9 mouse cellular contexts compared by ENCODE assay signal in genomic region chr2:71594466-71594865, GRCm38 (mm10). TPM values are rescaled to one million over a fixed set of nuclear protein-coding genes. Genes with fewer than 3 reads are reported as not detected.
DNase-seq lines count a peak whose midpoint lies in the region; ATAC-seq and TF ChIP-seq lines count a peak whose summit lies in the region.
"Had no signal": no experiment of that assay in that cellular context is flagged by ENCODE, and none has a peak within 500 bp of the region (broad histone marks: within the 10 kb centered on the region; RNA-seq: fewer than 3 reads in every experiment).

No protein-coding gene starts in this region.

- H3K4me2 ChIP-seq in stomach, postnatal 0 days (replicated peaks; ENCODE audit: low read depth), result no peak overlapping the region
- H3K4me2 ChIP-seq: heart, embryonic 15.5 days had no signal

- no peak overlapping the region for H3K27ac ChIP-seq in stomach, postnatal 0 days (replicated peaks)
- no peak overlapping the region for H3K27ac ChIP-seq in hindbrain, embryonic 10.5 days
- H3K27ac ChIP-seq: heart, embryonic 15.5 days had no signal

- 60% methylated on average over 7 of the region's 7 CpGs for WGBS in stomach, postnatal 0 days
- WGBS in hindbrain, embryonic 10.5 days, result 75% methylated on average over 7 of the region's 7 CpGs

- H3K9me3 ChIP-seq in stomach, postnatal 0 days (ENCODE audit: control insufficient read depth, low read length), result no peaks in the 10 kb centered on the region
- no peaks in the 10 kb centered on the region for H3K9me3 ChIP-seq in hindbrain, embryonic 10.5 days
- H3K9me3 ChIP-seq: heart, embryonic 15.5 days had no signal

- H3K4me3 ChIP-seq in stomach, postnatal 0 days (ENCODE audit: low read depth, low read length), result no peak overlapping the region
- no peak overlapping the region for H3K4me3 ChIP-seq in hindbrain, embryonic 10.5 days
- H3K4me3 ChIP-seq: heart, embryonic 15.5 days had no signal

- H3K36me3 ChIP-seq in stomach, postnatal 0 days (ENCODE audit: control insufficient read depth, insufficient read depth, low read length), result no peaks in the 10 kb centered on the region
- H3K36me3 ChIP-seq in hindbrain, embryonic 10.5 days, result no peaks in the 10 kb centered on the region
- H3K36me3 ChIP-seq: heart, embryonic 15.5 days had no signal

- H3K9ac ChIP-seq in stomach, postnatal 0 days (ENCODE audit: low read length), result no peak overlapping the region
- H3K9ac ChIP-seq: heart, embryonic 15.5 days had no signal

- no peaks in the 10 kb centered on the region for H3K27me3 ChIP-seq in stomach, postnatal 0 days (ENCODE audit: control insufficient read depth, insufficient read depth, low read length)
- peaks cover 14% of the 10 kb centered on the region for H3K27me3 ChIP-seq in hindbrain, embryonic 10.5 days (ENCODE audit: insufficient read depth, poor library complexity, severe bottlenecking)

- ATAC-seq in granulocyte monocyte progenitor cell, adult 5-6 weeks (replicated peaks; ENCODE audit: poor library complexity, severe bottlenecking), result peak; percentile 82
- peak; percentile 27; the same call in 1 of the 2 replicates for ATAC-seq in stomach, postnatal 0 days (ENCODE audit: low FRiP score, low TSS enrichment)
- ATAC-seq: midbrain, embryonic 16.5 days had no signal

- no peak for TF ChIP-seq EP300 in stomach, postnatal 0 days (optimal IDR thresholded peaks at IDR 0.05)

- DNase-seq in lung, postnatal 25 days (ENCODE audit: low spot score), result peak; percentile 30
- no peak for DNase-seq in lung, postnatal 10 days
- DNase-seq in adrenal gland, postnatal 14 days, result peak; percentile 63
- DNase-seq in stomach, postnatal 0 days (ENCODE audit: low spot score), result no peak
- no peak for DNase-seq in hindbrain, embryonic 10.5 days (ENCODE audit: low spot score)
- no peak for DNase-seq in cerebellum, adult 18-20 months

- H3K4me1 ChIP-seq in stomach, postnatal 0 days (replicated peaks; ENCODE audit: control insufficient read depth, insufficient read depth), result no peaks in the 10 kb centered on the region
- peaks cover 6% of the 10 kb centered on the region; the same call in 1 of the 2 replicates for H3K4me1 ChIP-seq in hindbrain, embryonic 10.5 days (replicated peaks)
- H3K4me1 ChIP-seq: heart, embryonic 15.5 days had no signal

- no peak for TF ChIP-seq CTCF in stomach, postnatal 0 days (IDR thresholded peaks at IDR 0.05; ENCODE audit: low read depth)

RNA-seq across cellular contexts. Expression of gene Dlx2, which starts 47.9 kb away (rescaled TPM):
- 0.19 and 0.22 TPM in 2 replicates for total RNA-seq in adrenal gland, postnatal 14 days (2021)
- not detected in 2 replicates for total RNA-seq in granulocyte monocyte progenitor cell, adult 5-6 weeks (2014; fragmentation: Nextera tagmentation)
- not detected in 2 replicates for total RNA-seq in granulocyte monocyte progenitor cell, adult 5-6 weeks (2017)
- 1.3 TPM in 2 replicates for polyA plus RNA-seq in stomach, postnatal 0 days (2015; fragmentation: Nextera tagmentation; extraction: Ambion mirVana)
- 7.6 and 7.8 TPM in 2 replicates for polyA plus RNA-seq in hindbrain, embryonic 10.5 days (2016; fragmentation: Nextera tagmentation; extraction: Ambion mirVana)

Comparison
In these comparisons a context has a peak if more than half of its experiments do, and no peak if none do; other contexts are left out.
1. DNase-seq: peak in lung, postnatal 25 days (single experiment) and adrenal gland, postnatal 14 days (single experiment); none in lung, postnatal 10 days (single experiment), stomach, postnatal 0 days (single experiment), hindbrain, embryonic 10.5 days (single experiment) and cerebellum, adult 18-20 months (0 of 2).